Mouse (Mus musculus) embryonic facial prominence, embryonic 12.5 days (tissue): ENCODE measurements around the gene AW549877. TPM values are rescaled to one million over a fixed set of nuclear protein-coding genes. Genes with fewer than 3 reads are reported as not detected.

Experiments
- polyA plus RNA-seq: library from polyadenylated mRNA; unstranded; fragments of >200 nt; fragmentation: Nextera tagmentation; extraction: Ambion mirVana; gene quantifications from 2 replicates; pipeline ENCODE4 v1.2.1, GENCODE M21; 2016

Gene AW549877
- polyA plus RNA-seq, 1 experiment from 2014 or later, result 44.2 TPM

Other genes starting within 250 kb of the AW549877 start
- 8.8 and 9.5 TPM in 2 replicates for gene Fbxo4, start 16.2 kb downstream of the AW549877 start, polyA plus RNA-seq
- 198 and 215 TPM in 2 replicates for gene Oxct1, start 30.6 kb upstream of the AW549877 start, polyA plus RNA-seq